Comparison of ENCODE assay signal across 19 mouse cellular contexts in genomic region chr15:60554587-60554986, GRCm38 (mm10).
DNase-seq lines count a peak whose midpoint lies in the region; TF ChIP-seq lines count a peak whose summit lies in the region.
"Had no signal": no experiment of that assay in that cellular context is flagged by ENCODE, and none has a peak within 500 bp of the region (broad histone marks: within the 10 kb centered on the region; RNA-seq: fewer than 3 reads in every experiment).

No protein-coding gene starts in this region.

- peak; percentile 67 for DNase-seq in ES-CJ7 (ENCODE audit: low read depth, low spot score)
- DNase-seq in ES-E14 (ENCODE audit: low read depth, low spot score), result peak; percentile 39
- DNase-seq in ZHBTc4 (ENCODE audit: low read depth, low spot score), result peak; percentile 65
- DNase-seq in neural tube, embryonic 10.5 days (ENCODE audit: extremely low spot score, low spot score), result no peak
- DNase-seq in limb, embryonic 10.5 days (ENCODE audit: low spot score), result no peak
- DNase-seq: adrenal gland, adult 2 months; adrenal gland, postnatal 10 days; adrenal gland, postnatal 25 days; cerebellum, adult 11 months; cerebellum, adult 18-20 months; cerebellum, adult 8-10 months; cerebellum, adult 9-11 months; cerebellum, postnatal 14 days; cerebellum, postnatal 36 days had no signal

- H3K27me3 ChIP-seq in limb, embryonic 10.5 days (ENCODE audit: low read depth, poor library complexity, severe bottlenecking), result no peaks in the 10 kb centered on the region
- H3K27me3 ChIP-seq: embryonic facial prominence, embryonic 13.5 days; embryonic facial prominence, embryonic 15.5 days; forebrain, embryonic 12.5 days had no signal

- no peaks in the 10 kb centered on the region for H3K36me3 ChIP-seq in ES-E14 (ENCODE audit: control insufficient read depth, insufficient read depth, low read length, poor library complexity, severe bottlenecking)
- H3K36me3 ChIP-seq in limb, embryonic 10.5 days, result no peaks in the 10 kb centered on the region
- H3K36me3 ChIP-seq: embryonic facial prominence, embryonic 13.5 days; embryonic facial prominence, embryonic 15.5 days; forebrain, embryonic 10.5 days; forebrain, embryonic 12.5 days had no signal

- H3K4me1 ChIP-seq in ES-E14 (ENCODE audit: control insufficient read depth in 2 of 2, insufficient read depth in 2 of 2, low read length in 2 of 2, poor library complexity in 1 of 2), result peaks cover 3 to 7% of the 10 kb centered on the region in 2 experiments; a peak in 2 of 4 replicates
- no peaks in the 10 kb centered on the region for H3K4me1 ChIP-seq in limb, embryonic 10.5 days
- H3K4me1 ChIP-seq: embryonic facial prominence, embryonic 13.5 days; embryonic facial prominence, embryonic 15.5 days; forebrain, embryonic 12.5 days had no signal

- 41% methylated on average over 1 of the region's 1 CpGs for WGBS in limb, embryonic 10.5 days

- no peaks in the 10 kb centered on the region for H3K9me3 ChIP-seq in ES-E14 (ENCODE audit: control insufficient read depth, insufficient read depth, low read depth, low read length)
- H3K9me3 ChIP-seq in limb, embryonic 10.5 days (replicated peaks), result no peaks in the 10 kb centered on the region
- H3K9me3 ChIP-seq: embryonic facial prominence, embryonic 13.5 days; embryonic facial prominence, embryonic 15.5 days; forebrain, embryonic 12.5 days had no signal

- H3K4me3 ChIP-seq in ES-E14 (ENCODE audit: insufficient read depth in 1 of 2, low read depth in 1 of 2, low read length in 2 of 2, poor library complexity in 1 of 2, severe bottlenecking in 1 of 2), result no peak overlapping the region
- H3K4me3 ChIP-seq in limb, embryonic 10.5 days, result no peak overlapping the region
- H3K4me3 ChIP-seq: embryonic facial prominence, embryonic 13.5 days; embryonic facial prominence, embryonic 15.5 days; erythroblast, embryonic 14.5 days; forebrain, embryonic 10.5 days; forebrain, embryonic 12.5 days had no signal

- no peak overlapping the region for H3K9ac ChIP-seq in ES-E14 (ENCODE audit: insufficient read depth, low read depth, low read length, poor library complexity, severe bottlenecking)
- H3K9ac ChIP-seq: embryonic facial prominence, embryonic 13.5 days; embryonic facial prominence, embryonic 15.5 days; forebrain, embryonic 12.5 days had no signal

- H3K27ac ChIP-seq in ES-E14 (ENCODE audit: insufficient read depth, low read depth, low read length, poor library complexity, severe bottlenecking), result no peak overlapping the region
- H3K27ac ChIP-seq in limb, embryonic 10.5 days, result no peak overlapping the region
- H3K27ac ChIP-seq: embryonic facial prominence, embryonic 13.5 days; embryonic facial prominence, embryonic 15.5 days; forebrain, embryonic 10.5 days; forebrain, embryonic 12.5 days had no signal

- in situ Hi-C loops in ES-E14 (cut with MboI; ENCODE audit: low sequenced_read_pairs in 2 of 2, unreplicated experiment in 2 of 2), result no loop called here

TF ChIP-seq in ES-E14, 5 proteins besides CTCF, POLR2A, EP300 and RAD21:
- 0 out of 2 replicates have a peak, but pooled peaks have one; percentile 10 for TF ChIP-seq CHD2 (IDR thresholded peaks at IDR 0.05; ENCODE audit: low read depth, low read length)
- peak; percentile 78; the same call in 1 of the 2 replicates for TF ChIP-seq MAFK (IDR thresholded peaks at IDR 0.05; ENCODE audit: insufficient read depth, low read depth, low read length)
- TF ChIP-seq ZC3H11A (IDR thresholded peaks at IDR 0.05; ENCODE audit: borderline replicate concordance, low read depth, low read length), result no peak
- TF ChIP-seq ZNF384 (IDR thresholded peaks at IDR 0.05; ENCODE audit: low read depth, low read length), result no peak
- no peak for TF ChIP-seq HCFC1 (IDR thresholded peaks at IDR 0.05; ENCODE audit: borderline replicate concordance, insufficient read depth, low read length)

Comparison
In these comparisons a context has a peak if more than half of its experiments do, and no peak if none do; other contexts are left out.
1. DNase-seq: peak in ES-CJ7 (single experiment), ES-E14 (single experiment) and ZHBTc4 (single experiment); none in neural tube, embryonic 10.5 days (single experiment) and limb, embryonic 10.5 days (single experiment).